Mouse (Mus musculus): Measurements from ENCODE around the gene Bdh1.

- no peak for TF ChIP-seq CTCF (IDR thresholded peaks at IDR 0.05)
- no peak for TF ChIP-seq POLR2A (IDR thresholded peaks at IDR 0.05; ENCODE audit: insufficient read depth, low read depth, low read length)
- TF ChIP-seq EP300 (IDR thresholded peaks at IDR 0.05; ENCODE audit: insufficient read depth, low read depth, low read length): no peak
These were observed 78.5 kb downstream of the Bdh1 start for GRCm38 (mm10) chr16:31500532-31500931.
